Mouse (Mus musculus): ENCODE measurements around the gene Thrap3.
A peak's percentile ranks its signal among the peaks of the same experiment; 100 is the strongest.

Gene Thrap3

DNA sequence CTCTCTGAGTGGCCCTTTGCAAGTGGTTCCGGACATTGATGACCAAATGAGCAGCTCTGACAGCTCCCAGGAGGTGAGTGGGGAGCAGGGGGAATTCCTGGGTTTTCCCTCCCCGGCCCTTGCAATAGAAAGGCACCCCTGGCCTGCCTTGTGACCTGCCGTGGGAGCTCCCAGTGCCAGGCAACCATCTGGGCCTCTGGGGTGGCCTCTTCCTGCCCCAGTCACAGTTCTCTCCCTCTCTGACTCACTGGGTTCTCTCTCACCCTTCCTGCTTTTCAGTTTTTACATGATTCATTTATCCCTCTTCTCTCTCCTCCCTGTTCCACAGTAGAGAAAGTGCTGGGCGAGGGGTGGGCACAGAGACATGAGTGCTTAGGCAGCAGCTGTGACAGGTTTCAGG, 64.8 kb downstream of the Thrap3 start:
- no peak for DNase-seq

DNA sequence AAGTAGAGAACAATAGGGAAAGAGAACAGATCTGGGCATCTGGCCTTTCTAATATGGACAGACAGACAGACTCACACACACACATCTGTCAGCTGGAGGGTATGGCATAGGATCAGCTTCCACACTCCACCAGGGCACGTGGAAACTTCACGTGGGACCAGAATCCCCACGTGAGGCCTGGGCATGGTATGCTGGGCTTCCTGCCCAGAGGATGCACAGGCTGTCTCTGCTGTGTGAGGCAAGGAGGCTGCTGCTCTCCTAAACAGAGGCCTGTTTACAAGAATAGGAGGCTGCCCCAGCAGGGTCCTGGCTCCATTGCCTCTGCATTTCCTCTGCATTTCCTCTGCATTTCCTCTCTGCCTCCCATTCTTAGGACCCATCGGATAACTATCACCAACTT, 67.9 kb downstream of the Thrap3 start:
- no peak for DNase-seq

DNA sequence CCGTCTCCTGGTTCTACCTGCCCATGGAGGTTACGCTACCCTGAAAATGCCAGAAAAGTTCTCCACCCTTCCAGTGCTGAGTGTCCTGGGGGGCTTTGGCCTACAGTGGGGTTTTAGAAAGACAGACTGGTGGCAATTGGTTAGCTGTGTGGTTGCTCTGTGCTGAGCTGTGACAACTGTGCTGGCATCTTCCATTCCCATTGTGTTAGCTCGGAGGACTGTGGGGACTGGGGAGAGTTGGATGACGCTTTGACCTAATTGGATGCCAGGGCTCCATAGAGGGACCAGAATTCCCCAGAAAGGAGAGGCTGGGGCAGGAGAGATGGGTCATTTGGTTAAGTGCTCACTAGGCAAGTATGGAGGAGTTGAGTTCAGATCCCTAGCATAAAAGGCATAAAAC, 68.3 kb downstream of the Thrap3 start:
- no peak for DNase-seq

DNA sequence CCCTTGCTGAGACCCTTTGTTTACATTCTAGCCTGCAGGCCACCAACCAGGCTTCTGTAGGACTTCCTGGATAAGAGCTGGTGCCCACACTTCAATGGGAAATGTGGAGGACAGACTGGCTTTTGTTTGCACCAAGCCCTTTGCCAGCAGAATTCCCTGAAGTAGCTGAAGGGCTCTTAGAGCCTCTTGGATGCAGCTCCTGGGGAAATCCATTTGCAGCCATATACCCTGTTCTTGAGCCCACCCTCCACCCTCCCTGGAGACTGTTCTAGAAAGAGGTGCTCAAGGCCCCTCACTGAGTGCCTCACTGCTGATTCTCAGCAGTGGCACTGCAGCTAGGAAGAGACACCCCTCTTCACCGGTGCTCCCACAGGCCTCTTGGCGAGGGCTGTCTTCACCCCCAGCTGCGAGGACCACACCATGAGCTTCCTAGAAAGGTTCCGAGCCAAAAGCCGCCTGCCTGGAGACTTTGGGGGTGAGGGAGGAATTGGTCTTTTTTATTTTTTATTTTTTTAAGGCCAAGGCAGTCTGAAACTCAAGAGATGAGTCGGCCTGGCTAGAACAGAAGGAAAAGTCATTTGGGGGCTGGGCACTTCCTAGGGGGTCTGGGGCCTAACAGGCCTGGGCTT, 69.8 kb downstream of the Thrap3 start:
- no peak for DNase-seq

DNA sequence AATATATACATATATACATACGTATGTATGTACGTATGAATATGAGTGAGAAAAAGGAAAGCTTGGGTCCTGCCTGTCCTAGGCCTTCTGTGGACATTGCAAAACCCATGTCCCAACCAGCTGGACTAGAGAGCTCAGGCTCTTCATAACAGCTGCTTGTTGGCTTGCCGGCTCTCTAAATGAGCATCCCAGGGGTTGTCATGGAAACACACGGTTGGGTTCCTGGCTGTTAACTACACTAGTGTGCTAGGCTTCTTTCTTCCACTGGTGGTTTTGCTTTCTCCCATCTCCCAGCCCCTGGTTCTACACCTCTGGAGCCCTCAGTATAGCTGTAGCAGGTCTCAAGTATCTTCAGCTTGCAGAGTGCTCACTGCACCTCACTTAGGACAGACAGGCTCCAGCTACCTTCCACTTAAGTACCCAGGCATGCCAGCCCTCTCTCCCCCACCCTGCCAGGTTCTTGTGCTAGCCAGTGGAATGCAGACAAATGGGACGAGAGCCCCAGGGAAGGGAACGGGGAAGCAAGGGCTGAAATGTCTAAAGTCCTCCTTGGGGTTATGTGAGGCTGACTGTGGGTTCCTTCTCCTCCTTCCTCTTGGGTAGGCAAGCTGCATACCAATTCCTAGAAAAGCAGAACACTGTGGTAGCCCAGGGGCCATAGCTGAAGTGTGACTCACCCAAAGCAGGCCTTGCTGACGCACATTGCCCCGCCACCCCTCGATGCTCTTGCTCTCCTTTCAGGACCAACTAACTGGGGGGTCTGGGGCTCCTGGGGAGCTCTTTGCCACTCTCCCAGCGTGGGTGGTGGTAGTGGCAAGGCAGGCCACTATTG, 71.1 kb downstream of the Thrap3 start:
- no peak for DNase-seq

DNA sequence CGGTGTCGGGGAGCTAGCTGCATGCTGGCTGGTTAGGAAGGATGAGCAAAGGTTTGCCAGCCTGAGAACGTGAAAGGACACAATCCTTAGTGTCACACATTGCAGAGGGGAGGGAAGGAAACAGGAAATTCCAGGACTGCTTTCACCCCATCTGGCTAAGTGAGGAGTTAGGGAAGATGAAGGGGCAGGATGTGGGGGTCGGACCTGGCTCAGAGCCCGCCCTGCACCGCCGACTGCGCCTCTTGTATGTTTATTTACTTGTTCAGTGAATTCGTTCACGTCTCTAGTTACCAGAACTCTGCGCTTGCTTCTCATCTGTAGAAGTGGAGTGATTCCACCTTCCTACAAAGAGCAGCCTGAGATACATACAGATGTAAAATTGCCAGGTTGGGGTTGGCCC, 72.1 kb downstream of the Thrap3 start:
- no peak for DNase-seq

DNA sequence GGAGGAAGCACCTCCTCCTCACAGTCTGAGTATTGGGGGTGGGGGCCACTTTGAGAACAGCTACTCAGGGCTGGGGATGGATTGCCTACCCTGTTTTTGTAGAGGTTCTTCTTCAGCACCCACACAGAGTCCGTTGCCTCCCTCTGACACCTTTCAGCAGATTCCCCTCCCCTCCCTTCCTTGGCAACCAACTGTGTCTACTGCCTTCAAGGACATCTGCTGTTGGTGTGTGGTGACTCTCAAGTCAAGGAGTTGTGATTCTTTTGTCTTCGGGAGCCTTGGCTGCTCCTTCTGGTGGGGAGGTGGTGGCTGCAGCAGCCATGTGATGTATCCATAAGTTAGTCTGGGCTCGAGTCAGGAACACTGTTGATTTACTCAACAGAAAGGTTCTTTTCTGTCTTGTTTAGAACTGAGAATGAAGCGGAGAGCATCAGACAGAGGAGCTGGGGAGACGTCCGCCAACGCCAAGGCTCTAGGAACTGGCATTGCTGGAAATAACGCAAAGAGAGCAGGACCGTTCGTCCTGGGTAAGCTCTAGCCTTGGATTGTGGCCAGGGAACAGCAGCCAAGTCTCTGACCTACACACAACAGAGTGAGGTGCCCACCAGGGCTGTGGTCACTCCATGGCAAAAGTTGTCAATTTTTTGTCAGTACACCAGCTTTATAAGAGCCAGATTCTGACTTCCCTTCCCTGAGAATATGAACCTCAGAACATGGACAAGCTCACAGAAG, 79.1 kb downstream of the Thrap3 start:
- no peak for DNase-seq

DNA sequence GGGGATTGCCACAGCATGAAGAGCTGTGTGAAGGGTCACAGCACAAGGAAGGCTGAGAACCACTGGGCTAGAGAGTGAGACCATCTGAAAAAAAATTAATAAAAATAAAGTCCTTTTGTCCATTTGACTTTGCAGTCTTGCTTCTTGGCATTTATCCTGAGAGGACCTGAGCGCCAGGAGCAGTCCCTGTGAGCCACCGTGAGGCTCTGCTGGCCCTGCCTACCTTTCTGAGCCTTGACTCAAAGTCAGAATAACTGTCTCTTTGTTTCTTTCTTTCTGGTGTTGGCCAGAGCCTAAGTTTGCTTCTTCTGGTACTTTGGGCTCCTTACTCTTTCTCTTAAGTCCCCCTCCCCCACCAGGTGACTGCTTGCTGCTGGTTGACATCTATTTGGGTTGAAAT, 82.1 kb downstream of the Thrap3 start:
- no peak for DNase-seq

DNA sequence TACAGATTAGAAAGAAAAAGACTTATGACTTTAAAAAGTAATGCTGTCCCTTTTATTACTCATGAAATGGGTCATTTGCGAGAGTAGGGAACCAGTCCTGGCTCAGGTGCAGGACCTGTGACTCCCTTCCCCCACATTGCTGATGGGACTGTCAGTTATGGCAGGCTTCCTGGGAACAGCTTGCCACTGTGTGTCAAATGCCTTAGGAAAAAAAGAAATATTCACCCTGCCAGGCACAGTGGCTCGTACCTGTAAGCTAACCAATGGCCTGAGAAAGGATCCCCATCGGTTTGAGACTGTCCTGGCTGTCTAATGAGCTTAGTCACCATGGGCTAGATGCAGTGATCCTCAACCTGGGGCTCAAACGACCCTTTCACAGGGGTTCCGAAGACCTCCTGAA, 82.5 kb downstream of the Thrap3 start:
- peak; percentile 78 for DNase-seq

DNA sequence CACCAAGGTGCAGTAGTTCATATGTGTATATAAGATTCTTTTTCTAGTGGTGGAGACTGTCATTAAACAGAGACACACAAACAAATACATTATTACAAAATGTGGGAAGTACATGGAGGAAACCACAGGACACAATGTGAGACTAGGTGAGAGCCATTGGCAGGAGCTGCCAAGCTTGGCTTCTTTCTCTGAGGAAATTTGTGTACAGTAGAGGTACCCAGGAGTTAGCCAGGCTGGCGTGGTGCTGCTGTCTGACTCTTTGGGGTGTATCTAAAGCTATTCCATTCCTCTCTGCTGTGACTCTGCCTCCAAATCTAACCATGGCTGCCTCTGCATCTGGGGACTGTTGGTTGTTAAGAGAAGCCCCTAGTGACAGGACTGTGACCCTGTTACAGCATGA, 83.5 kb downstream of the Thrap3 start:
- DNase-seq = no peak

DNA sequence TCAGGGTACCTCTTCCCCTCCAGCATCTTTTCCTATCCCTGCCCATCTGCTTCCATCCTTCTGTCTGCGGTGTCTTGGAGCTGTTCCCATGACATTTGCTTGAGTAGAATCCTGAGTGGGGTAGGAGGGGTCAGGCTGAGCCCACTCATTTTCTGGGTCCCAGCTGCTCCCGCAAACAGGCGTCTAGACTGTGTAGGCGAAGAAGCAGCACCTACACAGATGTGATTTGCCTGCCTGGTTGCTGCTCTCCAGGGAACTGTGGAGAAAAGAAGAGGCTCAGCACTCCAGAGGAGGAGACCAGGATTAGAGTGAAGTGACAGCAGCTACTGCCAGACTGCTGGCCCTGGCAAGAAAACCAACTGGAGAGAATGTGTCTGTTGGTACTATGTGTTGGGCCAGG, 83.9 kb downstream of the Thrap3 start:
- peak; percentile 64 for DNase-seq

DNA sequence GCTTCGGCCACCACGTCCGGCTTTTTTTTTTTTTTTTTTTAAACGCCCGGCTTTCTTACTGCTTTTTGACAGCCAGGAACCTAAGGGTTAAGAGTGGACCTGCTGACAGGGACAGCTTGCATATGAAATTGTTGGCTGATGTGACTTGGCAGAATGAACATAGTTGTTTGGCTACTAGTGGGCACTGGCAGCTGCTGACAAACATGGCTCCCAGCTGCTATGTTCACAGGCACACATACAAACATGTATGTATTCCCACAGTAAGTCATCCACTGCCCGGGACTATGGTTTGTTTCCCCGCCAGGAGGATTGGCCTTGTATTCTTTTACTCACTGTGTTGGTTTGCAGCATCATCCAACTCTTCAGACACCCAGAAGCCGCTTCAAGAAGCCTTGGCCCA, 85.4 kb downstream of the Thrap3 start:
- DNase-seq = no peak

DNA sequence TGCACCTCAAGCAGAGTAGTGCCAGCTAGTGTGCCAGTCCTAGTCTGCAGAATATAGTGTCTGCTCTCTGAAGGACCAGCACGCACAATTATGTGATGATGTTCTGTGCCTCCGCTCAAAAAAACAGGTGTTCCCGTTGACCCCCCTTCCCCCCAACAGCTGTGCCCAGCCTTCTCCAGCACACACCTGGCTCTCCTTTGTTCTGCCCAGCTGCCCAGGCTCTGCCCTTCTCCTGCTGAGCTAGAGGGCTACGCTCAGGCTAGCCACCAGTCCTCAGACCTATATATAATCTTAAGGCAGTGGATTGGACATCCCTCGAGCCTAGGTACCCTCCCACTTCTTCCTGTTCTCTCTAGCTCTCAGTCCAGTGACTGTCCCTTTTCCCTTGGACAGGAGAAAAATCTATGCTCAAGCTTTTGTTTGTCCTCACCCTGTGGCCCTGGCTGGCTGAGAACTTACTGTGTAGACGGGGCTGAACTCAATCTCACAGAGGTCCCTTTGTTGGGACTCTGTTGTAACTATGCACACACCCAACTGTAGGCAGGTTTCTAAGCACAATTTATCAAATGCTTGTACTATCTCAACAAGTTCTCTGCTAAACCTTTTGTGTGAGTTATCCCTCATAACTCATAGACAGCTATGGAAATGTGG, 86.6 kb downstream of the Thrap3 start:
- no peak for DNase-seq

DNA sequence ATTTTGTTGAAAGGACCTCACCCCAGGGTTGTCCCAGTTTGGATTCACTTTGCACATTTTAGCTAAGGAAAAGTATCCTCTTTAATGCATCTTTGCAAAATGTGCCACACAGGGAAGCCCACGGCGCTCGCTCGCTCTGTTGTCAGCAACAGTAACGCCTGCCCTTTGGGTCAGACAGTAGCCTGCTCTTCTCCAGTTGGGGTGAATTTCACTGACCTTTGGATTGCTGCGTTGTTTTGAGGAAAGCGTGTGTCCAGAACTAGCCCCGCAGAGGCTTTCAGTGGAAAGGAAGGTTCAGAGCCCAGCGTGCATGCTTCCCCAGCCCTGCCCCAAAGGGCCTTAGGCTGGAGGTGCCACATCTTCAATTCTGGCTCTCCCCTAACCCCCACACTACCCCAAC, 87.1 kb downstream of the Thrap3 start:
- no peak for DNase-seq

Data from cerebellum, adult 11 months (tissue).